In genomic region chr19:58903899-58904327, GRCm38 (mm10) we compare ENCODE assay signal across 8 mouse cellular contexts. TPM values are rescaled to one million over a fixed set of nuclear protein-coding genes. Genes with fewer than 3 reads are reported as not detected.
DNase-seq lines count a peak whose midpoint lies in the region; ATAC-seq and TF ChIP-seq lines count a peak whose summit lies in the region.

No protein-coding gene starts in this region.

- no peaks in the 10 kb centered on the region for H3K9me3 ChIP-seq in heart, embryonic 14.5 days (ENCODE audit: control insufficient read depth, low read length)
- no peaks in the 10 kb centered on the region for H3K9me3 ChIP-seq in liver, embryonic 13.5 days (replicated peaks)
- no peaks in the 10 kb centered on the region for H3K9me3 ChIP-seq in neural tube, embryonic 12.5 days
- no peaks in the 10 kb centered on the region for H3K9me3 ChIP-seq in stomach, postnatal 0 days (ENCODE audit: control insufficient read depth, low read length)

- DNase-seq in CD4-positive helper T cell, adult 2 months (ENCODE audit: low read depth, low spot score), result peak; percentile 56
- DNase-seq in brain, embryonic 18.5 days (ENCODE audit: low read depth, low spot score), result peak; percentile 51
- DNase-seq in fibroblast of lung, adult 2 months (ENCODE audit: low read depth), result peak; percentile 30
- peak; percentile 94 for DNase-seq in kidney, postnatal 10 days
- DNase-seq in liver, embryonic 13.5 days, result peak; percentile 28
- peak; percentile 80 for DNase-seq in stomach, postnatal 0 days (ENCODE audit: low spot score)

- peak; percentile 44; the same call in 1 of the 2 replicates for ATAC-seq in heart, embryonic 14.5 days (ENCODE audit: insufficient number of reproducible peaks, insufficient read depth, low FRiP score, low read depth)
- ATAC-seq in liver, embryonic 13.5 days (ENCODE audit: low read depth), result no peak
- peak; percentile 44; the same call in 1 of the 2 replicates for ATAC-seq in neural tube, embryonic 12.5 days (ENCODE audit: low FRiP score, low read depth)
- peak; percentile 83 for ATAC-seq in stomach, postnatal 0 days (ENCODE audit: low FRiP score, low TSS enrichment)

- under 1% methylated on average over 11 of the region's 11 CpGs for WGBS in heart, embryonic 14.5 days
- WGBS in liver, embryonic 13.5 days (ENCODE audit: insufficient replicate concordance), result under 1% methylated on average over 11 of the region's 11 CpGs
- WGBS in neural tube, embryonic 12.5 days, result 2% methylated on average over 11 of the region's 11 CpGs
- under 1% methylated on average over 11 of the region's 11 CpGs for WGBS in stomach, postnatal 0 days

- H3K27me3 ChIP-seq in heart, embryonic 14.5 days (ENCODE audit: control insufficient read depth, insufficient read depth, low read length), result no peaks in the 10 kb centered on the region
- H3K27me3 ChIP-seq in liver, embryonic 13.5 days, result no peaks in the 10 kb centered on the region
- 0 out of 2 replicates have a peak, but pooled peaks cover 4% of the 10 kb centered on the region for H3K27me3 ChIP-seq in neural tube, embryonic 12.5 days (replicated peaks)
- H3K27me3 ChIP-seq in stomach, postnatal 0 days (ENCODE audit: control insufficient read depth, insufficient read depth, low read length), result no peaks in the 10 kb centered on the region

- no peak for TF ChIP-seq EP300 in stomach, postnatal 0 days (optimal IDR thresholded peaks at IDR 0.05)

- peak; percentile 98 for TF ChIP-seq CTCF in stomach, postnatal 0 days (IDR thresholded peaks at IDR 0.05; ENCODE audit: low read depth)

- H3K9ac ChIP-seq in heart, embryonic 14.5 days (ENCODE audit: low read length), result peak overlapping the region; percentile 34
- no peak overlapping the region for H3K9ac ChIP-seq in liver, embryonic 13.5 days
- no peak overlapping the region for H3K9ac ChIP-seq in neural tube, embryonic 12.5 days
- H3K9ac ChIP-seq in stomach, postnatal 0 days (ENCODE audit: low read length), result no peak overlapping the region; the same call in 1 of the 2 replicates

- no peak overlapping the region for H3K27ac ChIP-seq in heart, embryonic 14.5 days (replicated peaks in 1 of 2; ENCODE audit: control insufficient read depth in 1 of 2, insufficient read depth in 1 of 2, low read depth in 2 of 2, low read length in 2 of 2)
- H3K27ac ChIP-seq in liver, embryonic 13.5 days, result no peak overlapping the region
- no peak overlapping the region for H3K27ac ChIP-seq in neural tube, embryonic 12.5 days
- no peak overlapping the region for H3K27ac ChIP-seq in stomach, postnatal 0 days (replicated peaks)

- no peaks in the 10 kb centered on the region for H3K36me3 ChIP-seq in heart, embryonic 14.5 days (ENCODE audit: control insufficient read depth, insufficient read depth, low read length)
- no peaks in the 10 kb centered on the region for H3K36me3 ChIP-seq in liver, embryonic 13.5 days
- no peaks in the 10 kb centered on the region for H3K36me3 ChIP-seq in neural tube, embryonic 12.5 days
- no peaks in the 10 kb centered on the region for H3K36me3 ChIP-seq in stomach, postnatal 0 days (ENCODE audit: control insufficient read depth, insufficient read depth, low read length)

- peaks cover 2 to 4% of the 10 kb centered on the region in 2 experiments; a peak in 1 of 4 replicates for H3K4me1 ChIP-seq in heart, embryonic 14.5 days (ENCODE audit: control insufficient read depth in 2 of 2, insufficient read depth in 2 of 2, low read length in 2 of 2)
- H3K4me1 ChIP-seq in liver, embryonic 13.5 days (replicated peaks), result no peaks in the 10 kb centered on the region
- H3K4me1 ChIP-seq in neural tube, embryonic 12.5 days, result no peaks in the 10 kb centered on the region
- no peaks in the 10 kb centered on the region for H3K4me1 ChIP-seq in stomach, postnatal 0 days (replicated peaks; ENCODE audit: control insufficient read depth, insufficient read depth)

- H3K4me3 ChIP-seq in heart, embryonic 14.5 days (ENCODE audit: control insufficient read depth in 1 of 2, insufficient read depth in 1 of 2, low read depth in 1 of 2, low read length in 2 of 2), result peak overlapping the region; percentile 34 to 36
- H3K4me3 ChIP-seq in liver, embryonic 13.5 days (replicated peaks), result no peak overlapping the region
- no peak overlapping the region; the same call in 1 of the 2 replicates for H3K4me3 ChIP-seq in neural tube, embryonic 12.5 days
- peak overlapping the region; percentile 15; the same call in 1 of the 2 replicates for H3K4me3 ChIP-seq in stomach, postnatal 0 days (ENCODE audit: low read depth, low read length)

- peak overlapping the region; percentile 60 for H3K4me2 ChIP-seq in heart, embryonic 14.5 days (ENCODE audit: low read length)
- H3K4me2 ChIP-seq in liver, embryonic 13.5 days, result peak overlapping the region; percentile 19; the same call in 1 of the 2 replicates
- peak overlapping the region; percentile 52 for H3K4me2 ChIP-seq in neural tube, embryonic 12.5 days (replicated peaks)
- H3K4me2 ChIP-seq in stomach, postnatal 0 days (replicated peaks; ENCODE audit: low read depth), result peak overlapping the region; percentile 47

RNA-seq across cellular contexts. Expression of gene Eno4, which starts 39.3 kb away (rescaled TPM):
- polyA plus RNA-seq in heart, embryonic 14.5 days (2014; fragmentation: Nextera tagmentation; extraction: Ambion mirVana), result 0.30 and 0.46 TPM in 2 replicates
- 0.06 and 0.08 TPM in 2 replicates for polyA plus RNA-seq in liver, embryonic 13.5 days (2015; fragmentation: Nextera tagmentation; extraction: Ambion mirVana)
- polyA plus RNA-seq in neural tube, embryonic 12.5 days (2016; fragmentation: Nextera tagmentation; extraction: Ambion mirVana), result 0.41 and 0.55 TPM in 2 replicates
- 0.06 and 0.13 TPM in 2 replicates for polyA plus RNA-seq in stomach, postnatal 0 days (2015; fragmentation: Nextera tagmentation; extraction: Ambion mirVana)

RNA-seq across cellular contexts. Expression of gene Hspa12a, which starts 39.5 kb away (rescaled TPM):
- polyA plus RNA-seq in heart, embryonic 14.5 days (2014; fragmentation: Nextera tagmentation; extraction: Ambion mirVana), result 8.3 and 8.4 TPM in 2 replicates
- polyA plus RNA-seq in liver, embryonic 13.5 days (2015; fragmentation: Nextera tagmentation; extraction: Ambion mirVana), result 0.46 and 0.53 TPM in 2 replicates
- polyA plus RNA-seq in neural tube, embryonic 12.5 days (2016; fragmentation: Nextera tagmentation; extraction: Ambion mirVana), result 67.0 and 74.2 TPM in 2 replicates
- 1.7 and 2.5 TPM in 2 replicates for polyA plus RNA-seq in stomach, postnatal 0 days (2015; fragmentation: Nextera tagmentation; extraction: Ambion mirVana)

Comparison
In these comparisons a context has a peak if more than half of its experiments do, and no peak if none do; other contexts are left out.
1. DNase-seq: peak in every context shown above with its lines; median percentile 94 in kidney, postnatal 10 days; 80 in stomach, postnatal 0 days; 56 in CD4-positive helper T cell, adult 2 months; 51 in brain, embryonic 18.5 days; 30 in fibroblast of lung, adult 2 months; 28 in liver, embryonic 13.5 days.
2. H3K4me3 ChIP-seq: peak in heart, embryonic 14.5 days (2 of 2) and stomach, postnatal 0 days (single experiment); none in liver, embryonic 13.5 days (single experiment) and neural tube, embryonic 12.5 days (single experiment).
3. Peak in every context shown above with its lines, with median percentiles within 50 percentile points of each other: H3K4me2 ChIP-seq.